Mouse (Mus musculus): ENCODE measurements around the gene Prickle1. TPM values are rescaled to one million over a fixed set of nuclear protein-coding genes. Genes with fewer than 3 reads are reported as not detected.

Prickle1 gene
- polyA plus RNA-seq, 1 experiment = 62.3 TPM

DNA sequence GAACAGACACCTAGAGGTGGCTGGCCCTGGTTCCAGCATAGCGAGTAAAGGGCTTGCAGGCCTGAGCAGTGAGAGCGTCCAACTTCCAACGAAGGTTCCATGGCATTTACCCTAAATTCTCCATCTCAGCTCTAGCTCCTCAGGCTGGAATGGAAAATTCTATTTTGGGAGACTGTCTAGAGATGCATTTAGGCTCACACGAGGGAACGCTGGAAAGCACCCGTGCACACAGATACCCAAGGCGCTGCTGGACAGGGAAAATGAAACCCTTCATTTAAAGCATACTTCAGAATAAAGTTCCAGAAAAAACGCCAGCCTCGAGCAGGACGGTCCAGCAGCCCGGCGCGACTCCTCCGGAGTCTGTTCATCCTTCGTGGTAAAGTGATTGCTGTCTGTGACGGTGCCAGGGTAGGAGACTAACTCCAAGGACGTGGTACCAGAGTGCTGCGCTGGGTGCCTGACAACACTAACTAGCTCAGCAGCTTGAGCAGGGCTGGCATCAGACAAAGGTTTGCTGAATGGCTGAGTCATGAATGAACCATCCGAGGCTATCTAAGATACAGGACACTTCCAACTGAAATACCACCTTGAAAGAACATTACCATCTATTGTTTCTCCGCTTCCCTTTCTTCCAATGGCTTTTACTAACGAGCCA, 57.0 kb downstream of the Prickle1 start:
- no peak overlapping the region for H3K4me3 ChIP-seq (replicated peaks; ENCODE audit: extremely low read depth, low read depth, low read length)
- DNase-seq = no peak

DNA sequence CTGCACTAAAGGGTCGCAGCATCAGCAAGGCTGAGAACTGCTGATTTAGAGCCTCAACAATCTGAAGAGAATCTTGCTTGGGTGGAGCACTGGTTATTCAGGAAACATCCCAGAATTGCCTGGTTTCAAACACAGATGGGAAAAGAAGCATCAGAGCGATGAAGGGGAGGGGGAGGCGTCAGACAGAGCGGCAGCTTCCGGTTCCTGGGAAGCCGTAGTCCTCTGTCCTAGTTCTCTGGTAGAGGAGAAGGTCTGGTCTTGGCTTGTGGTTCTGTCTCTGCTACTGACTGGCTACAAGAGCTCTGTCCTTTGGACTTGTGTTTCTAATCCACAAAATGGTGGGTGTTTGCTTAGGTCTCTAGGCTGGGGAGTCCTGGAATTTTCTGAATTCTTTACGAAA, 57.9 kb downstream of the Prickle1 start:
- DNase-seq = no peak
- no peak overlapping the region for H3K4me3 ChIP-seq (replicated peaks; ENCODE audit: extremely low read depth, low read depth, low read length)
- no peaks in the 10 kb centered on the region; the same call in 1 of the 2 replicates for H3K4me1 ChIP-seq (ENCODE audit: control insufficient read depth, insufficient read depth, low read length)
- no peak for TF ChIP-seq CTCF (IDR thresholded peaks at IDR 0.05; ENCODE audit: insufficient read depth, low read length)
- no peak for TF ChIP-seq POLR2A (IDR thresholded peaks at IDR 0.05; ENCODE audit: borderline replicate concordance, extremely low read depth, low read depth, low read length)
- 73% methylated on average over 7 of the region's 7 CpGs for WGBS

More for the DNA sequence above, 57.0 kb downstream of the Prickle1 start:
- TF ChIP-seq POLR2A (IDR thresholded peaks at IDR 0.05; ENCODE audit: borderline replicate concordance, extremely low read depth, low read depth, low read length) = no peak
- 80% methylated on average over 21 of the region's 21 CpGs for WGBS
- H3K4me1 ChIP-seq (ENCODE audit: control insufficient read depth, insufficient read depth, low read length) = no peaks in the 10 kb centered on the region; the same call in 1 of the 2 replicates

DNA sequence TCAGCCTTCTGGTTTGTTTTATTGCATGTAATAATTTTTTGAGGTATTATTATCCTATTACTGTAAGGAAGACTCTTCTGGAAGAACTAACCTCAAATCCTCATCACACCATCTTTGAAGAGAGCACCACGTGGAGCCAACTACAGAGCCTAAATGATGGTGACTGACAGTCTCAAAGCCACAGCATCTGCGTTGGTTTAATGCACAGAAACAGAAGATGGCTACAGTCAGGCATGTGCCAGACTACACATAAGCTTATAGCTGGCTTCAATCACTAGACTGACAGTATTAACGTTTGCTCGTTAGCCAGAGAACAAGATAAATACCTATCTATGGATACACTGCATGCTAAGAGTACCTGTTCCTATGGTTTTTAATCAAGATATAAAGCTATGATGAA, 59.5 kb downstream of the Prickle1 start:
- WGBS = 88% methylated on average over 4 of the region's 4 CpGs
- DNase-seq = no peak
- H3K4me3 ChIP-seq (replicated peaks; ENCODE audit: extremely low read depth, low read depth, low read length) = no peak overlapping the region
- no peak for TF ChIP-seq CTCF (IDR thresholded peaks at IDR 0.05; ENCODE audit: insufficient read depth, low read length)
- TF ChIP-seq POLR2A (IDR thresholded peaks at IDR 0.05; ENCODE audit: borderline replicate concordance, extremely low read depth, low read depth, low read length) = no peak
- no peaks in the 10 kb centered on the region; the same call in 1 of the 2 replicates for H3K4me1 ChIP-seq (ENCODE audit: control insufficient read depth, insufficient read depth, low read length)

DNA sequence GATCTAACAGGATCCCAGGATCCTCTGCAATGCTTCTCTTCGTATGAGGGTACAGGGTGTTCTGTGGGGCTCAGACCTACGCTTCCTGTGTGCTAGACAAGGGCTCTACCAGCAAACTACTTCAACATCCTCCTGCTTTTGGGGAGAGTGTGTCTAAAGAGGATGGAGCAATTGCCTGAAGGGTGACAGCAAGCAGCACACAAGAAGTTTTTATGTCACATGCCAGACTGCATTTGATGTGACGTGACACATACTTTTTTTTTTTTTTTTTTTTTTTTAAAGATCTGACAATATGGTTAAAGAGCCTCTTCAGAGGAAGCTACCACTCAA, 65.0 kb downstream of the Prickle1 start:
- WGBS = 28% methylated on average over 3 of the region's 3 CpGs
- DNase-seq = no peak
- Histone ChIP-seq H3K4me3 (replicated peaks; ENCODE audit: extremely low read depth, low read depth, low read length) (no peak overlapping the region), H3K4me1 (ENCODE audit: control insufficient read depth, insufficient read depth, low read length) (peaks cover 7% of the 10 kb centered on the region)
- TF ChIP-seq POLR2A (IDR thresholded peaks at IDR 0.05; ENCODE audit: borderline replicate concordance, extremely low read depth, low read depth, low read length) = no peak
- TF ChIP-seq CTCF (IDR thresholded peaks at IDR 0.05; ENCODE audit: insufficient read depth, low read length) = no peak

DNA sequence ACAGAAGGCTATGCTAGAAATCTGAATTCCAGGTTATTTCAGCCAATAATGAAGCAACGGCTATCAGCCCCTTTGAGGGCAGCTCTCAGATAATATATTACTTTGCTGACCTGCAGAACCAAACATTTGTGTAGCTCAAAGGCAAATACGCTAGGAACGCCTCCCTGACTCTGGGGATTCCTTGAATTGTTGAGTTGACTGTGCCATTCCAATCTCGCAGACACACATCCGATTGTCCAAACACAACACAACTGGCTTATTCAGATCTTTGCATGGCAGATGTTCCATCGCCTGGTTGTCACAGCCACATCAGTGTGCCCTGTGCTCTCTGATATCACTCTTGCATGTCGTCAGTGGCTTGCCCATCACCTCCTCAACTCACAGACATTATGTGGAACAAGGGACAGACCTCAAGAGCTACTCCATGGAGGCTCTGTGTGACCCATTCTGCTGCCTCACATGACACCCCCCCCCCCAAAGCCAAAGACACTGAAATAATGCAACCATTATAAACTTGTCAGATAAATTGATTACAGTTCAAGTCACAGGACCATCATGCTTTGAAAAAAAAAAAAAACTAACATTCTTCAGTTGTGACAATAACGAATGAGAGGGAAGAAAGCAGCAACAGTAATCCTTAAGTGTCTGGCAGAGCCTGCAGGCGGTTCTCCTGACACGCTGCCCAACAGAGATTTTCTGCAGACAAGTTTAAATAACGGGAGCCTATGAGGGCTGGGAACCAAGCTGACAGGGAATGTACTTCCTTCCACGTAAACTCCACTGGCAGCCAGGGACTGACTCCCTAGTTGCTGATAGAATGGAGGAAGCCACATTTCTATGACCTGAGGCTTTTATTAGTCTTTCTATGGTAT, 65.6 kb downstream of the Prickle1 start:
- no peak for DNase-seq
- WGBS = 33% methylated on average over 12 of the region's 12 CpGs
- H3K4me3 ChIP-seq (replicated peaks; ENCODE audit: extremely low read depth, low read depth, low read length) = no peak overlapping the region
- H3K4me1 ChIP-seq (ENCODE audit: control insufficient read depth, insufficient read depth, low read length) = peaks cover 11% of the 10 kb centered on the region
- TF ChIP-seq POLR2A (IDR thresholded peaks at IDR 0.05; ENCODE audit: borderline replicate concordance, extremely low read depth, low read depth, low read length) (no peak), CTCF (IDR thresholded peaks at IDR 0.05; ENCODE audit: insufficient read depth, low read length) (no peak)

DNA sequence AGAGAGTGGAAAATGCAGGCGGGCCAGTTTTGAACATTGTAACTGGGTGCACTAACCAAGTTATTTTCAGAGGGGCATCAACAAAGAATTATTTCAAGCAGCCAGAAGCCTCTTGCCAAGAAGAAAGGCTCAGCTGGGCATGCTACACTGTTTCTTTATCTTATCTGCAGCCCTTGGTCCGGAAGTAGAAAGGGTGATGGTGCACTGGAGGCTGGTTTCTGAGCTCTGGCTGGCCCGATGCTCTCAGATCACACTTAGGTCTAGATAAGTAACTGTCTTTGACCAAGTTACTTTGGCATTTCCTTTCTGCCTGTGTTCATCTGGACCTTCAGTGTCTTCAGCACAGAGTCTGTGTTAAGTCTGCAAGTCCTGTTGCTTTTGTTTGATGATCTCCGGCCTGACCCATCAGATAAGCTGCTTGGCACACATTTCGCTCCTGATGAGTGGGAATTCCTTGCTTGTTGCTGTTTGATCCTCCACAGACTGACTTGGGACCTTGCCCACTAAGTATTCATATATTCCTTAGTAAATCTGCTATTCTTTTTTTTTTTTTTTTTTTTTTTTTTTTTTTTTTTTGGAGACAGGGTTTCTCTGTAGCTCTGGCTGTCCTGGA, 70.3 kb downstream of the Prickle1 start:
- peaks cover 16% of the 10 kb centered on the region for H3K4me1 ChIP-seq (ENCODE audit: control insufficient read depth, insufficient read depth, low read length)
- no peak overlapping the region for H3K4me3 ChIP-seq (replicated peaks; ENCODE audit: extremely low read depth, low read depth, low read length)
- DNase-seq = no peak
- 32% methylated on average over 5 of the region's 5 CpGs for WGBS
- TF ChIP-seq CTCF (IDR thresholded peaks at IDR 0.05; ENCODE audit: insufficient read depth, low read length) (no peak), POLR2A (IDR thresholded peaks at IDR 0.05; ENCODE audit: borderline replicate concordance, extremely low read depth, low read depth, low read length) (no peak)

DNA sequence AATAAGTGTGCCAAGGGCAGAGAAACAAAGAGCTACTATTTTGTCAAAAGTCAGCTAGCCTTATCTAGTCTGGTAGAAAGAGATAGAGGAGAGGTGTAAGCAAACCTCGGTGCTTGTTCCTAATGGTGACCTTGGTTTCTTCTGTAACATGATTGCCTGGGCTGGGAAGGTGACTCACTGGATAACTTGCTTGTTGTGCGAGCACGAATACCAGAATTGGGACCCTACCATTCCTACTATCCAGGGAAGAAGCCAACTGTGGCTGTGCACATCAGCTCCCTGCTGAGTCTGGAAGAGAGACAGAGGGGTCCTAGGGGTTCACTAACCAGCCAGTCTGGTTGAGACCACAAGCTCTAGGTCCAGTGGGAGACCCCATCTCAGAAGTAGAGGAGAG, 73.9 kb downstream of the Prickle1 start:
- DNase-seq = no peak
- WGBS = 52% methylated on average over 3 of the region's 3 CpGs
- H3K4me1 ChIP-seq (ENCODE audit: control insufficient read depth, insufficient read depth, low read length) = peaks cover 16% of the 10 kb centered on the region
- TF ChIP-seq CTCF (IDR thresholded peaks at IDR 0.05; ENCODE audit: insufficient read depth, low read length) (no peak), POLR2A (IDR thresholded peaks at IDR 0.05; ENCODE audit: borderline replicate concordance, extremely low read depth, low read depth, low read length) (no peak)
- H3K4me3 ChIP-seq (replicated peaks; ENCODE audit: extremely low read depth, low read depth, low read length) = no peak overlapping the region

DNA sequence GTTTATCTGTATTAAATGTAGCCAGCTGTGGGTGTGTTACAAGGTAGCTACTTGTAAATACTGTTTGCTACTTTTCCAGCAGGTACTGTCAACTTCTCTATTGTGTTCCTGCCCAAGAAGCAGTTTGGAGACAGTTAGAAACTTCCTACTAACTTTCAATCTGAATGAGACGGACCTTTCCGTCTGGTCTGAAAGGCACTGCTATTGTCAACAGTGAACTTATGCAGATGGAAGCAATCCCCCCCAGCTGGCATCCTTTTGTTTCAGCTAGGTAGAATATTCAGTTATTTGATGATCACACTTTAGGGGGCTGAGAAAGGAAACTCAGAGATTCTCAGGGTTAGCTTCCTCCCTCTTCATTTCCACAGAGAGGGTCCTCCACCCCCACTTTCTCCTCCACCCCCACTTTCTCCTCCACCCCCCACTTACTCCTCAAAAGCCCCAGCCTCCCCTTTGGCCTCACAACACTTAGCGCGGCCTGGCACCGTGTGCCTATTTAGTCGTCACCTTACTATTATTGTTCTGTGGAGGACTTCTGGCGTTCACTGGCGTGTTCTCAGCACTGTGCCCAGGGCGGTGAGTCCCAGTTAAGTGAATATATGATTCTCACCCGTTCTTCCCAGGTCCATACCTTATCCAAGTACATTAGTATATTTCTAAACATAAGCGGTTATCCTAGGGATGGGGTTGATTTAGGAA, 74.5 kb downstream of the Prickle1 start:
- DNase-seq = no peak

More for the DNA sequence above, 74.5 kb downstream of the Prickle1 start:
- Histone ChIP-seq H3K4me3 (replicated peaks; ENCODE audit: extremely low read depth, low read depth, low read length) (no peak overlapping the region), H3K4me1 (ENCODE audit: control insufficient read depth, insufficient read depth, low read length) (peaks cover 16% of the 10 kb centered on the region)
- TF ChIP-seq CTCF (IDR thresholded peaks at IDR 0.05; ENCODE audit: insufficient read depth, low read length) (no peak), POLR2A (IDR thresholded peaks at IDR 0.05; ENCODE audit: borderline replicate concordance, extremely low read depth, low read depth, low read length) (no peak)
- 54% methylated on average over 11 of the region's 11 CpGs for WGBS

Measured in lung, adult 2 months (tissue).